Mouse (Mus musculus): ENCODE measurements at regions not wholly inside any gene's neighbourhood (a gene's known extent, or its start where the extent isn't known, plus 50 kb on each side); places are given as distances from the start of the nearest gene placed in this dataset.
A peak's percentile ranks its signal among the peaks of the same experiment; 100 is the strongest.

- DNase-seq (ENCODE audit: low read depth): no peak
These were observed 294.2 kb upstream of the Gria1 start for GRCm38 (mm10) chr11:56716953-56717352.

- peak; percentile 36 for DNase-seq (ENCODE audit: low read depth)
These were observed 286.0 kb upstream of the Gria1 start for GRCm38 (mm10) chr11:56725141-56725540.

GRCm38 (mm10) chr11:56726161-56726560 lies 285.0 kb upstream of the Gria1 start:
- peak; percentile 78 for DNase-seq (ENCODE audit: low read depth)

GRCm38 (mm10) chr11:56727556-56727955 lies 283.6 kb upstream of the Gria1 start:
- DNase-seq (ENCODE audit: low read depth): peak; percentile 45

GRCm38 (mm10) chr11:56728204-56729002 lies 282.8 kb upstream of the Gria1 start:
- no peak for DNase-seq (ENCODE audit: low read depth)

GRCm38 (mm10) chr11:56741857-56742256 lies 269.3 kb upstream of the Gria1 start:
- no peak for DNase-seq (ENCODE audit: low read depth)

GRCm38 (mm10) chr11:56750032-56750431 lies 261.2 kb upstream of the Gria1 start:
- DNase-seq (ENCODE audit: low read depth): no peak

GRCm38 (mm10) chr11:56750639-56751038 lies 260.5 kb upstream of the Gria1 start:
- no peak for DNase-seq (ENCODE audit: low read depth)

GRCm38 (mm10) chr11:56751918-56752317 lies 259.3 kb upstream of the Gria1 start:
- DNase-seq (ENCODE audit: low read depth): no peak

GRCm38 (mm10) chr11:56753699-56754098 lies 257.5 kb upstream of the Gria1 start:
- no peak for DNase-seq (ENCODE audit: low read depth)

GRCm38 (mm10) chr11:56760474-56760873 lies 250.7 kb upstream of the Gria1 start:
- no peak for DNase-seq (ENCODE audit: low read depth)

- DNase-seq (ENCODE audit: low read depth): no peak
These were observed 248.6 kb upstream of the Gria1 start for GRCm38 (mm10) chr11:56762467-56763120.

- DNase-seq (ENCODE audit: low read depth): no peak
These were observed 243.8 kb upstream of the Gria1 start for GRCm38 (mm10) chr11:56767424-56767823.

- DNase-seq (ENCODE audit: low read depth): no peak
These were observed 224.8 kb upstream of the Gria1 start for GRCm38 (mm10) chr11:56786351-56786750.

- DNase-seq (ENCODE audit: low read depth): no peak
These were observed 218.5 kb upstream of the Gria1 start for GRCm38 (mm10) chr11:56792691-56793090.

GRCm38 (mm10) chr11:56807314-56807713 lies 203.9 kb upstream of the Gria1 start:
- peak; percentile 66 for DNase-seq (ENCODE audit: low read depth)

GRCm38 (mm10) chr11:56810141-56810540 lies 201.0 kb upstream of the Gria1 start:
- no peak for DNase-seq (ENCODE audit: low read depth)

- DNase-seq (ENCODE audit: low read depth): peak; percentile 75
These were observed 199.1 kb upstream of the Gria1 start for GRCm38 (mm10) chr11:56812121-56812520.

GRCm38 (mm10) chr11:56823471-56823870 lies 187.7 kb upstream of the Gria1 start:
- no peak for DNase-seq (ENCODE audit: low read depth)

GRCm38 (mm10) chr11:56827499-56827898 lies 183.7 kb upstream of the Gria1 start:
- no peak for DNase-seq (ENCODE audit: low read depth)

GRCm38 (mm10) chr11:56862649-56863048 lies 148.5 kb upstream of the Gria1 start:
- peak; percentile 99 for DNase-seq (ENCODE audit: low read depth)

- DNase-seq (ENCODE audit: low read depth): no peak
These were observed 139.5 kb upstream of the Gria1 start for GRCm38 (mm10) chr11:56871640-56872039.

GRCm38 (mm10) chr11:56898548-56898951 lies 112.6 kb upstream of the Gria1 start:
- DNase-seq (ENCODE audit: low read depth): no peak
